In genomic region chr12:47431669-47432068, GRCm38 (mm10) we compare ENCODE assay signal across 21 mouse cellular contexts.
DNase-seq lines count a peak whose midpoint lies in the region; ATAC-seq and TF ChIP-seq lines count a peak whose summit lies in the region.
"Had no signal": no experiment of that assay in that cellular context is flagged by ENCODE, and none has a peak within 500 bp of the region (broad histone marks: within the 10 kb centered on the region; RNA-seq: fewer than 3 reads in every experiment).

No protein-coding gene starts in this region.

- H3K79me2 ChIP-seq in MEL (ENCODE audit: control insufficient read depth, insufficient read depth, low read length, poor library complexity), result no peaks in the 10 kb centered on the region

- H3K9me3 ChIP-seq in G1E (replicated peaks) (no peaks in the 10 kb centered on the region), MEL (replicated peaks; ENCODE audit: insufficient read depth, low read length) (no peaks in the 10 kb centered on the region)

- DNase-seq in G1E (ENCODE audit: low spot score) (no peak), MEL (ENCODE audit: low read depth, low spot score) (peak; percentile 14)
- no peak for DNase-seq in Muller cell, postnatal 12 days (ENCODE audit: inconsistent ontology term)
- DNase-seq in left cerebral cortex, adult 11 months (ENCODE audit: low spot score), result no peak
- DNase-seq: adrenal gland, adult 2 months; adrenal gland, adult 8-10 months; adrenal gland, postnatal 10 days; adrenal gland, postnatal 14 days; adrenal gland, postnatal 25 days; adrenal gland, postnatal 36 days; B cell, adult 2 months; cerebellum, adult 11 months; cerebellum, adult 11-12 months; cerebellum, adult 18-20 months; cerebellum, adult 2 months; cerebellum, adult 8-10 months; cerebellum, adult 9-10 months had no signal

- no peak for TF ChIP-seq RAD21 in MEL (IDR thresholded peaks at IDR 0.05; ENCODE audit: low read depth, low read length)

- TF ChIP-seq POLR2A in MEL (IDR thresholded peaks at IDR 0.05; ENCODE audit: control insufficient read depth in 1 of 2, insufficient read depth in 1 of 2, low read depth in 1 of 2, low read length in 2 of 2, poor library complexity in 1 of 2), result no peak

- ATAC-seq in G1E (ENCODE audit: extremely low read depth, insufficient number of reproducible peaks, low FRiP score, poor library complexity, severe bottlenecking), result peak; percentile 45
- ATAC-seq: activated CD4-positive, CD25-positive, alpha-beta regulatory T cell, adult 4 months; CD4-positive, CD25-positive, alpha-beta regulatory T cell, adult 4 months; Patski had no signal

- H3K36me3 ChIP-seq in G1E (replicated peaks), result no peaks in the 10 kb centered on the region
- H3K36me3 ChIP-seq in MEL (ENCODE audit: control insufficient read depth in 1 of 2, insufficient read depth in 2 of 2, low read length in 2 of 2), result peaks cover 0 to 2% of the 10 kb centered on the region in 2 experiments; a peak in 1 of 4 replicates

- H3K4me1 ChIP-seq in G1E (ENCODE audit: insufficient read depth, low read depth, low read length) (no peaks in the 10 kb centered on the region), MEL (ENCODE audit: control insufficient read depth in 1 of 2, insufficient read depth in 2 of 2, low read length in 2 of 2) (no peaks in the 10 kb centered on the region)

- TF ChIP-seq CTCF in G1E (IDR thresholded peaks at IDR 0.05; ENCODE audit: low read depth, low read length) (no peak), MEL (IDR thresholded peaks at IDR 0.05 in 2 of 3, conservative IDR thresholded peaks at IDR 0.05 in 1 of 3; ENCODE audit: control insufficient read depth in 1 of 3, insufficient read depth in 1 of 3, low read depth in 2 of 3, low read length in 3 of 3, poor library complexity in 1 of 3, severe bottlenecking in 1 of 3) (no peak)

- H3K27me3 ChIP-seq in G1E (ENCODE audit: insufficient read depth, low read length), result no peaks in the 10 kb centered on the region
- H3K27me3 ChIP-seq in MEL (ENCODE audit: control insufficient read depth in 1 of 2, insufficient read depth in 2 of 2, low read length in 2 of 2), result no peaks in the 10 kb centered on the region
- H3K27me3 ChIP-seq: CH12.LX, Patski had no signal

- TF ChIP-seq EP300 in MEL (IDR thresholded peaks at IDR 0.05; ENCODE audit: low read depth in 1 of 2, low read length in 2 of 2), result no peak

- no peak overlapping the region for H3K9ac ChIP-seq in MEL (ENCODE audit: control insufficient read depth, low read depth, low read length, poor library complexity, severe bottlenecking)

- no peak overlapping the region for H3K27ac ChIP-seq in MEL (ENCODE audit: control insufficient read depth, low read depth, low read length)

- H3K4me3 ChIP-seq in G1E (ENCODE audit: low read depth, low read length) (no peak overlapping the region), MEL (ENCODE audit: control insufficient read depth in 1 of 2, insufficient read depth in 1 of 2, low read depth in 2 of 2, low read length in 2 of 2) (no peak overlapping the region)

TF ChIP-seq in MEL, 35 proteins besides CTCF, POLR2A, EP300 and RAD21:
- no peak for TF ChIP-seq ZMIZ1 (IDR thresholded peaks at IDR 0.05; ENCODE audit: low read depth, low read length)
- peak; percentile 50; the same call in 1 of the 2 replicates for TF ChIP-seq TCF12 (IDR thresholded peaks at IDR 0.05; ENCODE audit: low read depth, low read length)
